Mouse (Mus musculus) adrenal gland (tissue): Measurements from ENCODE around the gene 4932429P05Rik.

Experiments
- intact Hi-C: fragments of 180-260 bp; cut with DNase I; formaldehyde crosslinking; loops from one replicate; pipeline ENCODE4 v1.15.1; 2025
- long read RNA-seq, 2 experiments: library from polyadenylated mRNA; unstranded; transcript quantifications; one replicate each; pipeline ENCODE4 v2.0.0; 2020; ENCODE audit warnings: borderline replicate concordance in 1 of 2; ENCODE audit not compliant: insufficient replicate concordance in 1 of 2

4932429P05Rik gene
- long read RNA-seq, experiment 1 = 0 reads
- long read RNA-seq, experiment 2 = 0 reads

DNA sequence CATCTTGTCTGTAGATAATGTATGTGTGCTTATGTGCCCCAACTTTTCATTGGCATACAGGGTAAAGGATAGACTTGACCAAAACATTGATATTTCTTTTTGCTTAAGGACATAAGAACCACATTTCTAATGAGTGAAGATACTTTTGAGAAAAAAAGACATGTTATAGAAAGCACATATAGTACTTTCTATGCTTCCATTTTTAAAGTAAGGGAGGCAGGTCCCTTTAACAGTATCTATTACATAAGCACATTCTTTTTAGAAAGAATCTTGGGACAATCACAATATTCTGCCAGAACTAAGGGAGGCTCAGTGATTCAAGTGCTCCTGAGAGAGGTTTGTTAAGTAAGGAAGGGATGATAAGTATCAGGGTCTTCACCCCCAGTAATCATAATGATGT, at the start of gene 4932429P05Rik:
Gene 4932429P05Rik (plus strand): TSS at position 301 of the 400 bp plus-strand sequence.
- intact Hi-C loops = no loop called here
